ENCODE assay signal across 12 mouse cellular contexts in genomic region chr5:150279387-150279786, GRCm38 (mm10).
"Had no signal": no experiment of that assay in that cellular context is flagged by ENCODE, and none has a peak within 500 bp of the region (broad histone marks: within the 10 kb centered on the region; RNA-seq: fewer than 3 reads in every experiment).

No protein-coding gene starts in this region.

- DNase-seq: kidney, adult 9 months; kidney, postnatal 14 days; kidney, postnatal 4 days; layer of hippocampus, adult 9-11 months; liver, embryonic 13.5 days; lung, adult 2 months; lung, postnatal 14 days; lung, postnatal 4 days; midbrain, embryonic 14.5 days; thymus, postnatal 25 days had no signal

- H3K27ac ChIP-seq: left cerebral cortex, adult 2 months; liver, embryonic 13.5 days; stomach, embryonic 15.5 days had no signal

- H3K4me3 ChIP-seq: left cerebral cortex, adult 2 months; liver, embryonic 13.5 days; stomach, embryonic 15.5 days had no signal
